Mouse (Mus musculus) layer of hippocampus, postnatal 10 days (tissue): ENCODE measurements around the gene Gm4792. TPM values are rescaled to one million over a fixed set of nuclear protein-coding genes. Genes with fewer than 3 reads are reported as not detected.

Source experiments
- DNase-seq, 2 experiments: peaks; one replicate each; pipeline ENCODE4 v3.0.0; 2021; ENCODE audit warnings: low spot score in 2 of 2
- long read RNA-seq: library from polyadenylated mRNA; stranded (forward); transcript quantifications from one replicate; pipeline ENCODE4 v2.0.0, GENCODE M21; 2023
- total RNA-seq, 2 experiments: library from RNA; stranded (reverse); gene quantifications; 2 replicates each; pipeline ENCODE4 v1.2.3; 2021

Gm4792 gene
- not detected for total RNA-seq
- long read RNA-seq = 0 reads

- DNase-seq = no peak
Observed at GRCm38 (mm10) chr10:94298471-94298870, at the start of gene Gm4792. Gm4792 (minus strand) TSS chr10:94298703.

GRCm38 (mm10) chr10:94347959-94348358 is 49.5 kb upstream of the Gm4792 start:
- DNase-seq = no peak

- DNase-seq = no peak
Observed at GRCm38 (mm10) chr10:94347296-94347695, 48.8 kb upstream of the Gm4792 start.

GRCm38 (mm10) chr10:94346596-94346995 is 48.1 kb upstream of the Gm4792 start:
- no peak for DNase-seq

- DNase-seq = no peak
Observed at GRCm38 (mm10) chr10:94345509-94346252, 47.2 kb upstream of the Gm4792 start.

- no peak for DNase-seq
Observed at GRCm38 (mm10) chr10:94344631-94345417, 46.3 kb upstream of the Gm4792 start.

GRCm38 (mm10) chr10:94343581-94343980 is 45.1 kb upstream of the Gm4792 start:
- DNase-seq = no peak

- no peak for DNase-seq
Observed at GRCm38 (mm10) chr10:94342256-94342655, 43.8 kb upstream of the Gm4792 start.

GRCm38 (mm10) chr10:94341501-94341900 is 43.0 kb upstream of the Gm4792 start:
- no peak for DNase-seq

GRCm38 (mm10) chr10:94336071-94336470 is 37.6 kb upstream of the Gm4792 start:
- no peak for DNase-seq

- no peak for DNase-seq
Observed at GRCm38 (mm10) chr10:94335047-94335446, 36.5 kb upstream of the Gm4792 start.

- no peak for DNase-seq
Observed at GRCm38 (mm10) chr10:94333328-94333727, 34.8 kb upstream of the Gm4792 start.

- no peak for DNase-seq
Observed at GRCm38 (mm10) chr10:94332358-94333137, 34.0 kb upstream of the Gm4792 start.

- DNase-seq = no peak
Observed at GRCm38 (mm10) chr10:94329962-94330361, 31.5 kb upstream of the Gm4792 start.

- no peak for DNase-seq
Observed at GRCm38 (mm10) chr10:94318574-94318973, 20.1 kb upstream of the Gm4792 start.

- DNase-seq = no peak
Observed at GRCm38 (mm10) chr10:94313146-94313545, 14.6 kb upstream of the Gm4792 start.

GRCm38 (mm10) chr10:94312007-94312715 is 13.7 kb upstream of the Gm4792 start:
- DNase-seq = peak; percentile 25 to 32

- DNase-seq = no peak
Observed at GRCm38 (mm10) chr10:94311511-94312006, 13.1 kb upstream of the Gm4792 start, which contains the start of gene Tmcc3. Tmcc3 (plus strand) TSS chr10:94311949.

GRCm38 (mm10) chr10:94310499-94311267 is 12.2 kb upstream of the Gm4792 start:
- no peak for DNase-seq

- no peak for DNase-seq
Observed at GRCm38 (mm10) chr10:94305526-94305925, 7.0 kb upstream of the Gm4792 start.
